Mouse (Mus musculus): Measurements from ENCODE around the gene Grb7. TPM values are rescaled to one million over a fixed set of nuclear protein-coding genes. Genes with fewer than 3 reads are reported as not detected.
A peak's percentile ranks its signal among the peaks of the same experiment; 100 is the strongest.

The Grb7 gene
- total and polyA plus RNA-seq, 2 experiments from 2014 or later: 1.3 to 2.1 TPM

DNA sequence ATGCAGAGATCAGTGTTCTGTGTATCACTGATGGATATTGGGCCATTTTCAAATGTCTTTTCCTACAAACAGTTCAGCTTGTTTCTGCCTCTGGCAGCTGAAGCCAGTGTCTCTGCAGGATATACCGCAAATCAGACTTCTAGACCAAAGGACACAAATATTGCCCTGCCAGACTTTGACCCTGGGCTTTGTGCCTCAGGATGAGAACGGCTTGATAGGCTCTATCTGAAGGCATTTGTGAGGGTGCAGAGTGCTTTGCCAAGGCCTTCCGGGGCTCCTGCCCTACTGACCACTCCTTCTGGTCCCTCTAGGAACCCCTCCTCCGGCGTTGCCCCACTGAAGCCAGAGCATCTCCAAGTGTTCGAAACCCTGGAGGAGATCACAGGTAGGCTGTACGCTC lies 19.6 kb upstream of the Grb7 start:
- Histone ChIP-seq H3K9ac (no peak overlapping the region), H3K27ac (ENCODE audit: low read depth, low read length) (no peak overlapping the region), H3K4me3 (ENCODE audit: low read depth, low read length) (no peak overlapping the region), H3K27me3 (ENCODE audit: insufficient read depth, low read length) (no peaks in the 10 kb centered on the region), H3K4me2 (ENCODE audit: low read depth) (no peak overlapping the region), H3K36me3 (ENCODE audit: insufficient read depth) (no peaks in the 10 kb centered on the region), H3K9me3 (ENCODE audit: low read length) (no peaks in the 10 kb centered on the region), H3K4me1 (ENCODE audit: insufficient read depth) (no peaks in the 10 kb centered on the region)
- WGBS: 96% methylated on average over 7 of the region's 7 CpGs
- no peak for TF ChIP-seq CTCF (IDR thresholded peaks at IDR 0.05; ENCODE audit: low read depth)
- ATAC-seq (no peak), DNase-seq (no peak)

- Histone ChIP-seq H3K4me2 (ENCODE audit: low read depth) (no peak overlapping the region), H3K27ac (ENCODE audit: low read depth, low read length) (no peak overlapping the region), H3K4me3 (ENCODE audit: low read depth, low read length) (no peak overlapping the region), H3K9ac (no peak overlapping the region), H3K36me3 (ENCODE audit: insufficient read depth) (no peaks in the 10 kb centered on the region), H3K4me1 (ENCODE audit: insufficient read depth) (no peaks in the 10 kb centered on the region), H3K9me3 (ENCODE audit: low read length) (no peaks in the 10 kb centered on the region), H3K27me3 (ENCODE audit: insufficient read depth, low read length) (no peaks in the 10 kb centered on the region)
- no peak for ATAC-seq
- 65% methylated on average over 5 of the region's 5 CpGs for WGBS
- DNase-seq: no peak
- TF ChIP-seq CTCF (IDR thresholded peaks at IDR 0.05; ENCODE audit: low read depth): no peak
These were observed 17.8 kb upstream of the Grb7 start for GRCm38 (mm10) chr11:98428436-98428835.

DNA sequence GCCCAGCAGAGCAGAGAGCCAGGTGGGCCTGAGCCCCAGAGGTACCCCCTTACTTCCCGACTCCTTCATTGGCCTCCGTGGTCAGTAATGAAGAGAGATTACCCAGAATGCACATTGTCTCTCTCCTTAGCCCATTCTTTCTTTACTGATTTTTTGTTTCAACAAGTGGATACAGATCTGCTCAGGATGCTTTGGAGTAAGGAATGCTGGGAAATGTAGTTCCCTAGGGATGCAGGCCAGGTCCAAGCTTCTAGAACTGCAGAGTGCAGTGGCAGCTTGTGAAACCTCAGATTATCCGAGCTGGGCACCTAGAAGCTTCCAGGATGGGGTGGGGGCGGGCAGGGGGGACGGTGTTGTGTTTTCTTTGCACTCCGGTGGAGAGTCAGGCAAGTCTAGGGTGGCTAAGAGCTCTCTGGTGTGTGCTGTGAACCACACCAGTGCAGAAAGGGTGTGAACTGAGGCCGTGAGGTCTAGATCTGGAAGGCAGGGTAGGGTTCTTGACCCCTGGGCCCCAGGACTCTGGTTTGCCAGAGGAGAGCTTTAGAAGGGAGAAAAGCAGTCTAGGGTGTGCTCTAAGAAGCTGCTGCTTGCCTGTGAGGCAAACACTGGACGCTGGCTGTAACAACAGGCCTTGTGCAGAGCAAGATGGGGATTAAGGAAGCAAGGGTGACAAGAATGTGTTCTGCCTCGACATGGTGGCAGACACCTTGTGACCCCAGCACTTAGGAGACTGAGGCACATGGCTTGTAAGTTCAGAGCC lies 14.3 kb upstream of the Grb7 start:
- WGBS: 79% methylated on average over 9 of the region's 9 CpGs
- no peak overlapping the region for H3K9ac ChIP-seq
- H3K36me3 ChIP-seq (ENCODE audit: insufficient read depth): peaks cover 5% of the 10 kb centered on the region; the same call in 1 of the 2 replicates
- no peak for ATAC-seq
- TF ChIP-seq CTCF (IDR thresholded peaks at IDR 0.05; ENCODE audit: low read depth): no peak
- DNase-seq: no peak
- H3K9me3 ChIP-seq (ENCODE audit: low read length): no peaks in the 10 kb centered on the region
- no peak overlapping the region for H3K4me2 ChIP-seq (ENCODE audit: low read depth)
- H3K4me1 ChIP-seq (ENCODE audit: insufficient read depth): no peaks in the 10 kb centered on the region
- no peaks in the 10 kb centered on the region for H3K27me3 ChIP-seq (ENCODE audit: insufficient read depth, low read length)
- H3K4me3 ChIP-seq (ENCODE audit: low read depth, low read length): no peak overlapping the region
- H3K27ac ChIP-seq (ENCODE audit: low read depth, low read length): no peak overlapping the region

- H3K4me3 ChIP-seq (ENCODE audit: low read depth, low read length): no peak overlapping the region
These were observed 10.5 kb upstream of the Grb7 start for GRCm38 (mm10) chr11:98435723-98436122.

GRCm38 (mm10) chr11:98437441-98437840 lies 8.8 kb upstream of the Grb7 start:
- H3K36me3 ChIP-seq (ENCODE audit: insufficient read depth): peaks cover 5% of the 10 kb centered on the region; the same call in 1 of the 2 replicates
- H3K9me3 ChIP-seq (ENCODE audit: low read length): no peaks in the 10 kb centered on the region
- peaks cover 7% of the 10 kb centered on the region; the same call in 1 of the 2 replicates for H3K4me1 ChIP-seq (ENCODE audit: insufficient read depth)
- no peak overlapping the region for H3K4me3 ChIP-seq (ENCODE audit: low read depth, low read length)
- H3K27ac ChIP-seq (ENCODE audit: low read depth, low read length): no peak overlapping the region
- WGBS: 82% methylated on average over 6 of the region's 6 CpGs
- ATAC-seq: no peak
- no peak overlapping the region for H3K9ac ChIP-seq
- H3K4me2 ChIP-seq (ENCODE audit: low read depth): peak overlapping the region; percentile 65; the same call in 1 of the 2 replicates
- no peak for TF ChIP-seq CTCF (IDR thresholded peaks at IDR 0.05; ENCODE audit: low read depth)
- H3K27me3 ChIP-seq (ENCODE audit: insufficient read depth, low read length): no peaks in the 10 kb centered on the region
- no peak for DNase-seq

More at GRCm38 (mm10) chr11:98435723-98436122, 10.5 kb upstream of the Grb7 start:
- TF ChIP-seq CTCF (IDR thresholded peaks at IDR 0.05; ENCODE audit: low read depth): no peak
- H3K36me3 ChIP-seq (ENCODE audit: insufficient read depth): peaks cover 5% of the 10 kb centered on the region; the same call in 1 of the 2 replicates
- no peaks in the 10 kb centered on the region for H3K9me3 ChIP-seq (ENCODE audit: low read length)
- H3K4me2 ChIP-seq (ENCODE audit: low read depth): no peak overlapping the region
- no peak for ATAC-seq
- H3K4me1 ChIP-seq (ENCODE audit: insufficient read depth): peaks cover 7% of the 10 kb centered on the region; the same call in 1 of the 2 replicates
- 92% methylated on average over 8 of the region's 9 CpGs for WGBS
- no peak overlapping the region for H3K9ac ChIP-seq
- no peak for DNase-seq
- H3K27me3 ChIP-seq (ENCODE audit: insufficient read depth, low read length): no peaks in the 10 kb centered on the region
- H3K27ac ChIP-seq (ENCODE audit: low read depth, low read length): no peak overlapping the region

GRCm38 (mm10) chr11:98438331-98439158 lies 7.6 kb upstream of the Grb7 start, which contains the start of gene Mien1:
Mien1 (minus strand) TSS chr11:98438991.
- H3K4me3 ChIP-seq (ENCODE audit: low read depth, low read length): peak within 1 kb of the TSS; percentile 73
- peak within 1 kb of the TSS; percentile 65 for H3K4me2 ChIP-seq (ENCODE audit: low read depth)
- H3K27ac ChIP-seq (ENCODE audit: low read depth, low read length): peak within 1 kb of the TSS; percentile 66
- peak; percentile 96 for ATAC-seq
- DNase-seq: peak; percentile 97
- H3K9me3 ChIP-seq (ENCODE audit: low read length): no peaks in the 10 kb centered on the region
- peak within 1 kb of the TSS; percentile 66 for H3K9ac ChIP-seq
- H3K36me3 ChIP-seq (ENCODE audit: insufficient read depth): peaks cover 5% of the 10 kb centered on the region; the same call in 1 of the 2 replicates
- H3K27me3 ChIP-seq (ENCODE audit: insufficient read depth, low read length): no peaks in the 10 kb centered on the region
- H3K4me1 ChIP-seq (ENCODE audit: insufficient read depth): peaks cover 7% of the 10 kb centered on the region; the same call in 1 of the 2 replicates
- WGBS: 2% methylated on average over 43 of the region's 43 CpGs
- peak; percentile 97 for TF ChIP-seq CTCF (IDR thresholded peaks at IDR 0.05; ENCODE audit: low read depth)
